8 mouse cellular contexts compared by ENCODE assay signal in the genomic region with DNA sequence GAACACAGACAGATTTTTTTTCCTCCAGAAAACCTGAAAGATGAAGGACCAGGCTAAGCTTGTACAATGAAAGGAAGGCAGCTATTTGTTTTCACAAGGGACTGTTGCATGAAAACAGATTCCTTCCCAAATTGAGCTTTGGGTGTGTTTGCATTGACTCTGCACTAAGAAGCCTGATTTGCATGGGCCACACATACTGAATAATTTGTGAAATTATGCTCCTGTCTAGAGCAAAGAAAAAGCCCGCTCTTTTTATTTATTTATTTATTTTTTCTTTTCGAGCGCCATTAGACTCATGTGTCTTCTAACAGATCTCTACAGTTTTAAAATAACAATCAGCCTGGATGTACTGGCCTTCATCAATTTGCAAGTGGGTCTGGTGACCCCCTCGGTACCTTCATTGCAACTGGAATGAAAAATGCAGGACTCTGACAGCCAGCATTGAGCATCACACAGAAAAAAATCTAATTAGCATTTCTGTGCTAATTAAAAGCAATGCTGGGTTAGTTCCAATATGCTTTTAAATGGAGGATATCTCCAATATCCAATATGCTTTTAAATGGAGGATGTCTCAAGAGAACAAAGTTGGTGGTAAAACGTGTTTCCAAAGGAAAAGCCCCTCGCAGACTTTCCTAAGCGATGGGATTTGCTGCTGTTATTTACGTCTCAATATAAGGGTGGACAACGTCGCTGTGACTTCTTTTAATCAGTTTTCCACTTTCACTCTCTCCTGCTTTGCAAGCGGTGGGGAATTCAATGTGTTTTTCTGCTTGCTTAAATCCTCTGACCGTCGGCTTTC.
DNase-seq lines count a peak whose midpoint lies in the region; ATAC-seq and TF ChIP-seq lines count a peak whose summit lies in the region.

No protein-coding gene starts in this region.

- H3K4me1 ChIP-seq in forebrain, embryonic 13.5 days, result peaks cover 35% of the 10 kb centered on the region
- H3K4me1 ChIP-seq in limb, embryonic 13.5 days, result peaks cover 20% of the 10 kb centered on the region
- peaks cover 4% of the 10 kb centered on the region; the same call in 1 of the 2 replicates for H3K4me1 ChIP-seq in stomach, embryonic 14.5 days (ENCODE audit: control insufficient read depth, insufficient read depth, low read length)

- H3K9me3 ChIP-seq in forebrain, embryonic 13.5 days (replicated peaks), result no peaks in the 10 kb centered on the region
- no peaks in the 10 kb centered on the region for H3K9me3 ChIP-seq in limb, embryonic 13.5 days
- H3K9me3 ChIP-seq in stomach, embryonic 14.5 days (ENCODE audit: control insufficient read depth, low read depth, low read length), result no peaks in the 10 kb centered on the region

- 2% methylated on average over 13 of the region's 13 CpGs for WGBS in forebrain, embryonic 13.5 days
- 38% methylated on average over 13 of the region's 13 CpGs for WGBS in limb, embryonic 13.5 days
- WGBS in stomach, embryonic 14.5 days, result 29% methylated on average over 13 of the region's 13 CpGs

- peak overlapping the region; percentile 69; the same call in 1 of the 2 replicates for H3K27ac ChIP-seq in layer of hippocampus, adult 2 months
- H3K27ac ChIP-seq in forebrain, embryonic 13.5 days, result peak overlapping the region; percentile 79
- H3K27ac ChIP-seq in limb, embryonic 13.5 days, result no peak overlapping the region
- H3K27ac ChIP-seq in stomach, embryonic 14.5 days (ENCODE audit: low read length), result no peak overlapping the region

- peak; percentile 52 for ATAC-seq in forebrain, embryonic 13.5 days
- no peak for ATAC-seq in limb, embryonic 13.5 days (ENCODE audit: low FRiP score, low read depth)
- ATAC-seq in stomach, embryonic 14.5 days (ENCODE audit: insufficient number of reproducible peaks, insufficient read depth, low FRiP score, low read depth), result no peak
- no peak for ATAC-seq in monocyte, adult 5-6 weeks (replicated peaks; ENCODE audit: insufficient number of reproducible peaks, low FRiP score, low TSS enrichment, poor library complexity, severe bottlenecking)

- no peak for DNase-seq in layer of hippocampus, adult 2 months (ENCODE audit: low spot score in 2 of 2)
- DNase-seq in layer of hippocampus, adult 9-10 months (ENCODE audit: low spot score), result no peak
- no peak for DNase-seq in heart, adult 8-10 months (ENCODE audit: low spot score)
- DNase-seq in heart, adult 18-20 months, result no peak

- peak overlapping the region; percentile 53 for H3K4me2 ChIP-seq in forebrain, embryonic 13.5 days
- peak overlapping the region; percentile 46 for H3K4me2 ChIP-seq in limb, embryonic 13.5 days (replicated peaks)
- H3K4me2 ChIP-seq in stomach, embryonic 14.5 days (replicated peaks; ENCODE audit: low read depth, low read length), result peak overlapping the region; percentile 25

- no peak overlapping the region for H3K9ac ChIP-seq in forebrain, embryonic 13.5 days
- H3K9ac ChIP-seq in limb, embryonic 13.5 days, result no peak overlapping the region
- H3K9ac ChIP-seq in stomach, embryonic 14.5 days (replicated peaks; ENCODE audit: low read depth, low read length), result no peak overlapping the region

- H3K4me3 ChIP-seq in layer of hippocampus, adult 2 months, result no peak overlapping the region; the same call in 1 of the 2 replicates
- no peak overlapping the region; the same call in 1 of the 2 replicates for H3K4me3 ChIP-seq in forebrain, embryonic 13.5 days
- H3K4me3 ChIP-seq in limb, embryonic 13.5 days, result no peak overlapping the region
- no peak overlapping the region for H3K4me3 ChIP-seq in stomach, embryonic 14.5 days (ENCODE audit: low read depth, low read length)

- H3K36me3 ChIP-seq in forebrain, embryonic 13.5 days (ENCODE audit: poor library complexity, severe bottlenecking), result no peaks in the 10 kb centered on the region
- H3K36me3 ChIP-seq in limb, embryonic 13.5 days, result no peaks in the 10 kb centered on the region
- H3K36me3 ChIP-seq in stomach, embryonic 14.5 days (ENCODE audit: control insufficient read depth, insufficient read depth, low read length), result no peaks in the 10 kb centered on the region

- H3K27me3 ChIP-seq in forebrain, embryonic 13.5 days, result peaks cover 6% of the 10 kb centered on the region; the same call in 1 of the 2 replicates
- H3K27me3 ChIP-seq in limb, embryonic 13.5 days, result no peaks in the 10 kb centered on the region
- no peaks in the 10 kb centered on the region for H3K27me3 ChIP-seq in stomach, embryonic 14.5 days (ENCODE audit: control insufficient read depth, insufficient read depth, low read length)

- TF ChIP-seq CTCF in layer of hippocampus, adult 2 months (conservative IDR thresholded peaks at IDR 0.05), result no peak

Comparison
In these comparisons a context has a peak if more than half of its experiments do, and no peak if none do; other contexts are left out.
1. H3K27ac ChIP-seq: peak in layer of hippocampus, adult 2 months (single experiment) and forebrain, embryonic 13.5 days (single experiment); none in limb, embryonic 13.5 days (single experiment) and stomach, embryonic 14.5 days (single experiment).
2. Peak in every context shown above with its lines, with median percentiles within 50 percentile points of each other: H3K4me2 ChIP-seq.